Comparison of ENCODE assay signal across 18 mouse cellular contexts in the genomic region with DNA sequence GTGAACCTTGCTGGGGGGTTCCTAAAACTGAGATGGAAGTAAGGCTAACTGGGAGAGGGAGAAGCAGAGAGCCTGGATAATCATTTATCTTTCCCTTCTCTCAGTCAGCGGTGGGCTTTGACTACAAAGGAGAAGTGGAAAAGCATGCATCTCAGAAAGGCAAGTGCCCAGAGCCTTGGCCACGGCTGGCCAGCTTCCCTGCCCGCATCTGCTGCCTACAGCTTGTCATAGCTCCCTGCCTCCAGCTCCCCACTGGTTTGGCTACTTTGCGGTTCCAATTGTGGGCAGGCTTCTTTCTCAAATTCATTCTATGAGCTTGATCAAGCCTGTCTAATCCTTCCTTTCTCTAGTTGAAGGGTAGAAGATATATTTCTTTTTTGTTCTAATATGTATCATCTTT. TPM values are rescaled to one million over a fixed set of nuclear protein-coding genes. Genes with fewer than 3 reads are reported as not detected.
DNase-seq lines count a peak whose midpoint lies in the region; ATAC-seq lines count a peak whose summit lies in the region.
"Had no signal": no experiment of that assay in that cellular context is flagged by ENCODE, and none has a peak within 500 bp of the region (broad histone marks: within the 10 kb centered on the region; RNA-seq: fewer than 3 reads in every experiment).

No protein-coding gene starts in this region.

- peak; percentile 31 for DNase-seq in cerebellum, adult 11 months
- DNase-seq in kidney, postnatal 14 days = peak; percentile 36
- no peak for DNase-seq in kidney, adult 8-10 months
- DNase-seq in Muller cell, postnatal 12 days (ENCODE audit: inconsistent ontology term) = peak; percentile 59
- peak; percentile 44 for DNase-seq in cerebellum, adult 9-11 months
- DNase-seq in gastrocnemius, adult 8-10 months (ENCODE audit: low spot score in 2 of 2) = no peak
- DNase-seq in adipocyte (ENCODE audit: low spot score) = no peak
- DNase-seq: adrenal gland, adult 8-10 months; heart, adult 18-20 months; kidney, adult 2 months; liver; lung, adult 18-20 months; lung, postnatal 36 days; retina, postnatal 1 day had no signal

- no peak for ATAC-seq in cerebellum, adult (ENCODE audit: insufficient number of reproducible peaks, low FRiP score, low TSS enrichment)
- ATAC-seq: CD4-positive, CD25-positive, alpha-beta regulatory T cell, adult 4 months; forebrain, embryonic 15.5 days had no signal

RNA-seq across cellular contexts. Expression of gene Hcls1, which starts 16.2 kb away (rescaled TPM):
- 1 to 10 TPM in 3 of 4 experiments, under 1 TPM in 1; 0.89 to 2.0 (median 1.7) TPM for total RNA-seq in gastrocnemius, adult 8-10 months (2022)

RNA-seq across cellular contexts. Expression of gene Fbxo40, which starts 39.2 kb away (rescaled TPM):
- total RNA-seq in gastrocnemius, adult 8-10 months (2022) = 100 to 1,000 TPM; 312 to 390 (median 343) TPM
- total RNA-seq: layer of hippocampus, postnatal 25 days had no signal

Comparison
In these comparisons a context has a peak if more than half of its experiments do, and no peak if none do; other contexts are left out.
1. DNase-seq: peak in cerebellum, adult 11 months (single experiment), kidney, postnatal 14 days (single experiment), Muller cell, postnatal 12 days (single experiment) and cerebellum, adult 9-11 months (single experiment); none in kidney, adult 8-10 months (0 of 2), gastrocnemius, adult 8-10 months (0 of 2) and adipocyte (single experiment).